Mouse (Mus musculus) forebrain, embryonic 12.5 days (tissue): ENCODE measurements at regions not wholly inside any gene's neighbourhood (a gene's known extent, or its start where the extent isn't known, plus 50 kb on each side); places are given as distances from the start of the nearest gene placed in this dataset.

ENCODE experiments used
- ATAC-seq: fragments of 200-750 bp; cut with Nextera tagmentation; 2 replicates; pipeline ENCODE4 v1.8.0; 2017; ENCODE audit warnings: moderate TSS enrichment; ENCODE audit not compliant: low FRiP score
- H3K27ac ChIP-seq: fragments of 300-500 bp; sonication (generic); 2 replicates; pipeline ENCODE4 v1.5.1; 2016; ENCODE audit warnings: mild to moderate bottlenecking
- H3K27me3 ChIP-seq: fragments of 300-500 bp; sonication (generic); 2 replicates; pipeline ENCODE4 v1.6.1; 2016; ENCODE audit warnings: mild to moderate bottlenecking
- H3K36me3 ChIP-seq: fragments of 300-500 bp; sonication (generic); replicated peaks from 2 replicates; pipeline ENCODE4 v1.6.1; 2016; ENCODE audit warnings: mild to moderate bottlenecking
- H3K4me1 ChIP-seq: fragments of 300-500 bp; sonication (generic); 2 replicates; pipeline ENCODE4 v1.6.1; 2016
- H3K4me2 ChIP-seq: fragments of 300-500 bp; sonication (generic); 2 replicates; pipeline ENCODE4 v1.6.1; 2016; ENCODE audit warnings: mild to moderate bottlenecking, moderate library complexity
- H3K4me3 ChIP-seq: fragments of 300-500 bp; sonication (generic); replicated peaks from 2 replicates; pipeline ENCODE4 v1.5.1; 2016; ENCODE audit warnings: mild to moderate bottlenecking
- H3K9ac ChIP-seq: fragments of 300-500 bp; sonication (generic); 2 replicates; pipeline ENCODE4 v1.6.1; 2016; ENCODE audit warnings: mild to moderate bottlenecking
- H3K9me3 ChIP-seq: fragments of 300-500 bp; sonication (generic); 2 replicates; pipeline ENCODE4 v1.6.1; 2016
- WGBS: fragments of 180-500 bp; shearing (Covaris S2); methylation state at CpG from one replicate; pipeline ENCODE4 v1.1.7; 2016; 5-methylcytosine and 5-hydroxymethylcytosine counted together

GRCm38 (mm10) chr10:92367126-92367525 lies 355.1 kb downstream of the Nedd1 start:
- Histone ChIP-seq H3K27me3 (no peaks in the 10 kb centered on the region), H3K4me2 (no peak overlapping the region), H3K36me3 (no peaks in the 10 kb centered on the region), H3K27ac (no peak overlapping the region), H3K4me3 (no peak overlapping the region), H3K9me3 (no peaks in the 10 kb centered on the region), H3K9ac (no peak overlapping the region), H3K4me1 (no peaks in the 10 kb centered on the region)
- 88% methylated on average over 8 of the region's 8 CpGs for WGBS
- ATAC-seq, result no peak

DNA sequence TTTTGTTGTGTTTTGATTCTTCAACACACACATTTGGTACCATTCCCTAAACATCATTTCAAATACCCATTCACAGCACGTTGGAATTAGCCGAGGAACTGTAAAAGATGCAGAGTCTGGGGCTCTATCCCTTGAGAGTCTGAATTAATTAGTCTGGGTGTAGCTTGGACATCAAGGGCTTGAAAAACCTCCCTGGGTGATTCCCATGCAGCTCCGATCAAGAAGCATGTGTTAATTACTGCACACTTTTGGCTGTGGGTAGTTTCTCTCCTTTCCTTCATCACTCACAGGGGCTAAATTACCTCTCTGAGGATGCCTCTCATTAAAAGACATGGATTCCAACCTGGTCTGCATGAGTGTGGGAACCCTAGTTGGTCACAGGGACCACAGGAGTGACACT lies 365.5 kb downstream of the Nedd1 start:
- Histone ChIP-seq H3K27ac (no peak overlapping the region), H3K36me3 (no peaks in the 10 kb centered on the region), H3K4me1 (peaks cover 11% of the 10 kb centered on the region), H3K9me3 (no peaks in the 10 kb centered on the region), H3K4me2 (no peak overlapping the region), H3K4me3 (no peak overlapping the region), H3K9ac (no peak overlapping the region), H3K27me3 (no peaks in the 10 kb centered on the region)
- peak; percentile 65; the same call in 1 of the 2 replicates for ATAC-seq
- 30% methylated on average over 3 of the region's 3 CpGs for WGBS

GRCm38 (mm10) chr10:92349043-92349442 lies 373.2 kb downstream of the Nedd1 start:
- Histone ChIP-seq H3K27ac (peak overlapping the region; percentile 42; the same call in 1 of the 2 replicates), H3K4me2 (no peak overlapping the region), H3K4me3 (no peak overlapping the region), H3K9me3 (no peaks in the 10 kb centered on the region), H3K36me3 (no peaks in the 10 kb centered on the region), H3K4me1 (peaks cover 15% of the 10 kb centered on the region), H3K27me3 (0 out of 2 replicates have a peak, but pooled peaks cover 11% of the 10 kb centered on the region), H3K9ac (no peak overlapping the region)
- peak; percentile 55; the same call in 1 of the 2 replicates for ATAC-seq
- WGBS, result 66% methylated on average over 6 of the region's 7 CpGs

GRCm38 (mm10) chr10:92347960-92348675 lies 374.1 kb downstream of the Nedd1 start:
- Histone ChIP-seq H3K9me3 (no peaks in the 10 kb centered on the region), H3K4me1 (peaks cover 15% of the 10 kb centered on the region), H3K9ac (no peak overlapping the region), H3K27me3 (0 out of 2 replicates have a peak, but pooled peaks cover 11% of the 10 kb centered on the region), H3K4me2 (peak overlapping the region; percentile 24; the same call in 1 of the 2 replicates), H3K4me3 (no peak overlapping the region), H3K27ac (peak overlapping the region; percentile 42; the same call in 1 of the 2 replicates), H3K36me3 (no peaks in the 10 kb centered on the region)
- peak; percentile 73 for ATAC-seq
- 29% methylated on average over 10 of the region's 10 CpGs for WGBS

DNA sequence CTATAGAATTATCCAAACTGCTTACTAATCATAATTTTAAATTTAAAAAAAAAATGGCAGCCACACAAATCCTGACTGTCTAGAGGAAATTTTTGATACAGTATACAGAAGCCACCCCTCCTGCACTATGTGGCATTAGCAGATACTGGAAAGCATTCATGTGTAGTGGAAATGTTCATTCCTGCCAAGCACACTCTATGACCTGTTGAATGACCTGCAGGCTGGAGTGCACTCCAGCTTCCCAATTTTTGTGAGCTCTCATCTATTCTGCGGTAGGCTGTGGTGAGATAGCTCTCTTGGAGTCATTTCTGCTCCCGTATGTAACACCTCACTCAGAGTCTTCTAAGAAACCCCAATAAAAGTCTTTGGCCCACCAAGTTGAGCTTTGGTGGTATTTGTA lies 382.5 kb downstream of the Nedd1 start:
- Histone ChIP-seq H3K4me2 (no peak overlapping the region), H3K36me3 (no peaks in the 10 kb centered on the region), H3K27me3 (no peaks in the 10 kb centered on the region), H3K4me3 (no peak overlapping the region), H3K9me3 (no peaks in the 10 kb centered on the region), H3K4me1 (peaks cover 5% of the 10 kb centered on the region; the same call in 1 of the 2 replicates), H3K9ac (no peak overlapping the region), H3K27ac (no peak overlapping the region)
- no peak for ATAC-seq
- 85% methylated on average over 2 of the region's 2 CpGs for WGBS

DNA sequence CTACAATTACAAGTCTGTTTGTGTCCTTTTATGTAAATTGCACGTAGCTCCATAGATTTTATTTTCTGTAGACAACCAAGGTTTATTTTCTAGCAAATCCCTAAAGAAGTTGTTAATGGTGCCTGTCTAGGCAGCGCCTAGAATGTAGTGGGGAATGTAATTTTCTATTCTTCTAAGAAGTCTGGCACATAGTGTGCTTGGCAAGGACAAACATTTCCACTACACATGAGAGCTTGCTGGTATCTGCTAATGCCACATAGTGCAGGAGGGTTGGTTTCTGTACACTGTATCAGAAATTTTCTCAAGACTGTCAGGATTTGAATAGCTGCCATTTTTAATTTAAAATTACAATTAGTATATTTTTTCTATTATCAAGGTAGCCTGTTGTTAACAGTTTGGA lies 385.3 kb downstream of the Nedd1 start:
- H3K27me3 ChIP-seq, result no peaks in the 10 kb centered on the region
- no peak overlapping the region for H3K4me2 ChIP-seq
- H3K4me3 ChIP-seq, result no peak overlapping the region
- no peaks in the 10 kb centered on the region for H3K36me3 ChIP-seq
- peaks cover 26% of the 10 kb centered on the region for H3K4me1 ChIP-seq
- ATAC-seq, result no peak
- WGBS, result 71% methylated on average over 2 of the region's 2 CpGs
- 0 out of 2 replicates have a peak overlapping the region, but pooled peaks have one; percentile 43 for H3K27ac ChIP-seq
- no peaks in the 10 kb centered on the region for H3K9me3 ChIP-seq
- H3K9ac ChIP-seq, result no peak overlapping the region

DNA sequence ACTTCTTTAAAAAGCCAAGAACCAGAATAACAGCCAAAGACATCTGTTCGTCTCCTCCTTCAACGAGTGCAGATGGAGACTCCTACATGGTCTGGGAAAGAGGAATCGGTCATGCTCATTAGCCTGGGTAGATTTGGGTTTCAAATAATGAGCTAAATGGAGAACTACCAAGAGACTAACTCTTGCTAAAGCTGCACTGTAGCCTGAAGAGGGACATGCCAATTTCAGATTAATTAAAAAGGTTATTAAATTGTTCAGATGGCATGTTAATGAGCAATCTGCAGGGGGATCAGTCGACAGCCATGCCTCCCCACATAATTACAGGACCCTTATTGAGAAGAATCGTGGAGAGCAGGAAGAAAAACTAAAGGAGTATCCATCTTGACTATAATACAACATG lies 386.1 kb downstream of the Nedd1 start:
- no peak overlapping the region for H3K9ac ChIP-seq

DNA sequence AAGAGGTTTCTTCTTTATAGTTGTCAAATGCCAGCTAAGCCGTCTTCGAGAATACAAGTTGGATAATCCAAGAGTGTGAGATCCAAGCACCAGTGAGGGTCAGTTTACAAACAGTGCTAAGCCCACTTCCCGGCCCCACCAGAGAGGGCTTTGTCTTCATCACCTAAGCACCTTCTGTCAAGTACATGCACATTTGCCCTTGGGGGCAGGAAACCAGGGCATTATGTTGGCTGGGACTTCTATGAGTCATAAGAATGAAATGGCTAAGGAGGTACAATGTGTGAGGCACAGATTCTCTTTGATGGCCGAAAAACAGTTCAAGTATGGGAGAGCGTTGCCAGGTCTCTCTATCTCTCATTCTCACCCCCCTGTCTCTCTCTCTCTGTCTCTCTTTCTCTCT lies 387.1 kb downstream of the Nedd1 start:
- Histone ChIP-seq H3K9ac (no peak overlapping the region), H3K4me2 (no peak overlapping the region), H3K4me1 (peaks cover 26% of the 10 kb centered on the region), H3K36me3 (no peaks in the 10 kb centered on the region), H3K9me3 (no peaks in the 10 kb centered on the region), H3K27ac (0 out of 2 replicates have a peak overlapping the region, but pooled peaks have one; percentile 42), H3K4me3 (no peak overlapping the region), H3K27me3 (no peaks in the 10 kb centered on the region)
- WGBS, result 55% methylated on average over 5 of the region's 5 CpGs
- no peak for ATAC-seq

More for the DNA sequence above, 386.1 kb downstream of the Nedd1 start:
- Histone ChIP-seq H3K4me2 (no peak overlapping the region), H3K4me3 (no peak overlapping the region), H3K4me1 (peaks cover 26% of the 10 kb centered on the region), H3K36me3 (no peaks in the 10 kb centered on the region), H3K27me3 (no peaks in the 10 kb centered on the region), H3K9me3 (no peaks in the 10 kb centered on the region), H3K27ac (no peak overlapping the region)
- ATAC-seq, result no peak
- WGBS, result 46% methylated on average over 5 of the region's 5 CpGs

- H3K36me3 ChIP-seq, result no peaks in the 10 kb centered on the region
- ATAC-seq, result no peak
- H3K27ac ChIP-seq, result peak overlapping the region; percentile 89
- 18% methylated on average over 6 of the region's 6 CpGs for WGBS
- H3K4me2 ChIP-seq, result peak overlapping the region; percentile 2; the same call in 1 of the 2 replicates
- peaks cover 26% of the 10 kb centered on the region for H3K4me1 ChIP-seq
- no peak overlapping the region for H3K9ac ChIP-seq
- no peak overlapping the region for H3K4me3 ChIP-seq
- no peaks in the 10 kb centered on the region for H3K9me3 ChIP-seq
- H3K27me3 ChIP-seq, result 0 out of 2 replicates have a peak, but pooled peaks cover 1% of the 10 kb centered on the region
These were observed 388.4 kb downstream of the Nedd1 start for GRCm38 (mm10) chr10:92333869-92334268.

GRCm38 (mm10) chr10:92333042-92333774 lies 389.0 kb downstream of the Nedd1 start:
- peaks cover 26% of the 10 kb centered on the region for H3K4me1 ChIP-seq
- WGBS, result 3% methylated on average over 3 of the region's 3 CpGs
- peak; percentile 93 for ATAC-seq
- H3K4me3 ChIP-seq, result no peak overlapping the region
- no peaks in the 10 kb centered on the region for H3K36me3 ChIP-seq
- 0 out of 2 replicates have a peak, but pooled peaks cover 2% of the 10 kb centered on the region for H3K27me3 ChIP-seq
- H3K4me2 ChIP-seq, result peak overlapping the region; percentile 2
- no peaks in the 10 kb centered on the region for H3K9me3 ChIP-seq
- H3K27ac ChIP-seq, result peak overlapping the region; percentile 89
- no peak overlapping the region for H3K9ac ChIP-seq

DNA sequence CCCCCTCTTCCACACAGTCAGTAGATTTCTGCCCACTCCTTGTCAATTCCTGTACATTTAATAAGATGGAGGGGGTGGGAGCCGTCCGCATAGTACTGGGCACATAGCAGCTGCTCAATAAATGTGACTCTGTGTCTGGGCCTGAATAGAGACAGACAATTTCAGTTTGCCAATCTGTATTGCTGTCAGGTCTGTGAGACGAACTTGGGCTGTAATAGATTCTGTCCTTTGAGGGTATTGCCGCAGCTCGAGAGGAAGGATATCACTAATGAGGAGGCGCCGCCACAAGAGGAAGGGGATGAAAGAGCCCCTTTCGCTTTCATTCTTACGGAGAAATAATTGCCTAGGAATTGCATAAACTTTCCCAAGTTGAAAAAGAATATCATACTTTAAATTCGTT lies 392.1 kb downstream of the Nedd1 start:
- no peaks in the 10 kb centered on the region for H3K36me3 ChIP-seq
- no peak for ATAC-seq
- H3K4me2 ChIP-seq, result no peak overlapping the region
- H3K9me3 ChIP-seq, result no peaks in the 10 kb centered on the region
- H3K27ac ChIP-seq, result peak overlapping the region; percentile 56; the same call in 1 of the 2 replicates
- H3K4me1 ChIP-seq, result peaks cover 28% of the 10 kb centered on the region
- no peak overlapping the region for H3K4me3 ChIP-seq
- 0 out of 2 replicates have a peak, but pooled peaks cover 2% of the 10 kb centered on the region for H3K27me3 ChIP-seq
- WGBS, result 30% methylated on average over 10 of the region's 10 CpGs
- H3K9ac ChIP-seq, result no peak overlapping the region

DNA sequence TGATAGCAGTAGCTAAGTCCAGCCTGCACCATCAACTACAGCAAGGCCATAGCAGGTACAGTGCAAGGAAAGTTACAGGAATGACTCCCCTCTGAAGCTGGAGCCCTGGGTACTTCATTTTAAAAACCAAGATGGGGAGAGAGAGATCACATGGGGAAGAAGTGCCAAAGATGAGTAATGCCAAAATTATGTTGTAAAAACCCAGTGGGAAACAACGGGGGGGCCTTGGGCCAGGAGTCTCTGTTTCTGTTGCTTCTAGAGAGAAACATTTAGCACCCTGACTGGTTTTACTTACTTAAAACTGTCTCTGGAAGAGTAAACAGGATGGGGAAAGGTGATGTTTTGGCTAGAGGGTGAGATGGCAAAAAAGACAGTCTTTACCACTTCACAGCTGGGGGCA lies 392.6 kb downstream of the Nedd1 start:
- no peak for ATAC-seq
- Histone ChIP-seq H3K4me1 (peaks cover 25% of the 10 kb centered on the region), H3K4me3 (no peak overlapping the region), H3K9me3 (no peaks in the 10 kb centered on the region), H3K36me3 (no peaks in the 10 kb centered on the region), H3K4me2 (no peak overlapping the region), H3K27me3 (0 out of 2 replicates have a peak, but pooled peaks cover 2% of the 10 kb centered on the region), H3K27ac (peak overlapping the region; percentile 56; the same call in 1 of the 2 replicates), H3K9ac (no peak overlapping the region)
- 68% methylated on average over 1 of the region's 1 CpGs for WGBS
